Mouse (Mus musculus) neural tube, embryonic 11.5 days (tissue): Measurements from ENCODE around the gene Strap. TPM values are rescaled to one million over a fixed set of nuclear protein-coding genes. Genes with fewer than 3 reads are reported as not detected.

Experiments used
- ATAC-seq: fragments of 200-750 bp; cut with Nextera tagmentation; 2 replicates; pipeline ENCODE4 v1.8.0; 2017; ENCODE audit warnings: moderate number of reproducible peaks, mild to moderate bottlenecking, moderate TSS enrichment, moderate library complexity; ENCODE audit not compliant: insufficient read depth, low FRiP score, low TSS enrichment
- DNase-seq: peaks from one replicate; pipeline ENCODE4 v3.0.0-alpha.2; 2015; ENCODE audit warnings: low spot score
- H3K27ac ChIP-seq: fragments of 300-500 bp; sonication (generic); 2 replicates; pipeline ENCODE4 v1.5.1; 2014; ENCODE audit warnings: low read depth, mild to moderate bottlenecking, low read length
- H3K27me3 ChIP-seq: fragments of 300-500 bp; sonication (generic); 2 replicates; pipeline ENCODE4 v1.6.1; 2014; ENCODE audit warnings: mild to moderate bottlenecking, low read length, mixed read lengths; ENCODE audit not compliant: control insufficient read depth, insufficient read depth
- H3K36me3 ChIP-seq: fragments of 300-500 bp; sonication (generic); 2 replicates; pipeline ENCODE4 v1.6.1; 2014; ENCODE audit warnings: mild to moderate bottlenecking, low read length, moderate library complexity, mixed read lengths; ENCODE audit not compliant: control insufficient read depth, insufficient read depth
- H3K4me1 ChIP-seq: fragments of 300-500 bp; sonication (generic); 2 replicates; pipeline ENCODE4 v1.6.1; 2014; ENCODE audit warnings: low read length, mixed read lengths; ENCODE audit not compliant: control insufficient read depth, insufficient read depth
- H3K4me2 ChIP-seq: fragments of 300-500 bp; sonication (generic); 2 replicates; pipeline ENCODE4 v1.6.1; 2014; ENCODE audit warnings: low read depth, mild to moderate bottlenecking, moderate library complexity
- H3K4me3 ChIP-seq: fragments of 300-500 bp; sonication (generic); 2 replicates; pipeline ENCODE4 v1.5.1; 2014; ENCODE audit warnings: low read depth, low read length
- H3K9ac ChIP-seq: fragments of 300-500 bp; sonication (generic); 2 replicates; pipeline ENCODE4 v1.6.1; 2014; ENCODE audit warnings: mild to moderate bottlenecking, low read length
- H3K9me3 ChIP-seq: fragments of 300-500 bp; sonication (generic); 2 replicates; pipeline ENCODE4 v1.6.1; 2016; ENCODE audit warnings: low read length; ENCODE audit not compliant: control insufficient read depth
- WGBS: fragments of 180-500 bp; shearing (Covaris S2); extraction: QIAGEN DNeasy Blood & Tissue Kit; methylation state at CpG from one replicate; pipeline ENCODE4 v1.1.7; 2014; 5-methylcytosine and 5-hydroxymethylcytosine counted together
- polyA plus RNA-seq: library from polyadenylated mRNA; unstranded; fragments of >200 nt; fragmentation: Nextera tagmentation; extraction: Ambion mirVana; gene quantifications from 2 replicates; pipeline ENCODE4 v1.2.1, GENCODE M21; 2014

Strap gene
- polyA plus RNA-seq, 1 experiment from 2014 or later, result 246 TPM

- DNase-seq (no peak), ATAC-seq (no peak)
- no peak overlapping the region for H3K9ac ChIP-seq
- no peak overlapping the region for H3K27ac ChIP-seq
- H3K4me1 ChIP-seq, result no peaks in the 10 kb centered on the region
- H3K9me3 ChIP-seq, result no peaks in the 10 kb centered on the region
- no peak overlapping the region for H3K4me3 ChIP-seq
- no peaks in the 10 kb centered on the region for H3K27me3 ChIP-seq
- no peaks in the 10 kb centered on the region for H3K36me3 ChIP-seq
- 86% methylated on average over 15 of the region's 15 CpGs for WGBS
- no peak overlapping the region for H3K4me2 ChIP-seq
Observed at GRCm38 (mm10) chr6:137760966-137761365, 26.1 kb downstream of the Strap start.

GRCm38 (mm10) chr6:137764572-137765210 lies 29.8 kb downstream of the Strap start:
- no peaks in the 10 kb centered on the region for H3K27me3 ChIP-seq
- DNase-seq (no peak), ATAC-seq (no peak)
- H3K9ac ChIP-seq, result no peak overlapping the region
- H3K9me3 ChIP-seq, result no peaks in the 10 kb centered on the region
- no peak overlapping the region for H3K4me3 ChIP-seq
- H3K4me1 ChIP-seq, result no peaks in the 10 kb centered on the region
- H3K27ac ChIP-seq, result no peak overlapping the region
- H3K36me3 ChIP-seq, result no peaks in the 10 kb centered on the region
- H3K4me2 ChIP-seq, result no peak overlapping the region
- WGBS, result 41% methylated on average over 3 of the region's 3 CpGs

- no peaks in the 10 kb centered on the region for H3K9me3 ChIP-seq
- H3K4me3 ChIP-seq, result no peak overlapping the region
- H3K4me2 ChIP-seq, result no peak overlapping the region
- DNase-seq (no peak), ATAC-seq (no peak)
- H3K9ac ChIP-seq, result no peak overlapping the region
- H3K27me3 ChIP-seq, result no peaks in the 10 kb centered on the region
- H3K27ac ChIP-seq, result no peak overlapping the region
- H3K4me1 ChIP-seq, result no peaks in the 10 kb centered on the region
- H3K36me3 ChIP-seq, result no peaks in the 10 kb centered on the region
Observed at GRCm38 (mm10) chr6:137766177-137766576, 31.3 kb downstream of the Strap start.

- H3K27me3 ChIP-seq, result no peaks in the 10 kb centered on the region
- H3K27ac ChIP-seq, result no peak overlapping the region
- H3K36me3 ChIP-seq, result no peaks in the 10 kb centered on the region
- H3K9ac ChIP-seq, result no peak overlapping the region
- no peak for ATAC-seq
- no peak for DNase-seq
- H3K4me1 ChIP-seq, result no peaks in the 10 kb centered on the region
- 47% methylated on average over 3 of the region's 3 CpGs for WGBS
- no peak overlapping the region for H3K4me2 ChIP-seq
- H3K4me3 ChIP-seq, result no peak overlapping the region
- H3K9me3 ChIP-seq, result no peaks in the 10 kb centered on the region
Observed at GRCm38 (mm10) chr6:137771621-137772250, 36.9 kb downstream of the Strap start.

- no peaks in the 10 kb centered on the region for H3K27me3 ChIP-seq
- H3K4me3 ChIP-seq, result no peak overlapping the region
- H3K4me1 ChIP-seq, result no peaks in the 10 kb centered on the region
- no peaks in the 10 kb centered on the region for H3K9me3 ChIP-seq
- WGBS, result 91% methylated on average over 8 of the region's 8 CpGs
- DNase-seq, result no peak
- no peak for ATAC-seq
- no peak overlapping the region for H3K27ac ChIP-seq
- no peak overlapping the region for H3K9ac ChIP-seq
- H3K4me2 ChIP-seq, result no peak overlapping the region
- no peaks in the 10 kb centered on the region for H3K36me3 ChIP-seq
Observed at GRCm38 (mm10) chr6:137772918-137773636, 38.2 kb downstream of the Strap start.

- no peak overlapping the region for H3K4me3 ChIP-seq
- no peak overlapping the region for H3K9ac ChIP-seq
- no peak overlapping the region for H3K27ac ChIP-seq
- H3K4me1 ChIP-seq, result no peaks in the 10 kb centered on the region
- H3K27me3 ChIP-seq, result no peaks in the 10 kb centered on the region
- WGBS, result 84% methylated on average over 6 of the region's 6 CpGs
- H3K36me3 ChIP-seq, result no peaks in the 10 kb centered on the region
- no peaks in the 10 kb centered on the region for H3K9me3 ChIP-seq
- DNase-seq (no peak), ATAC-seq (no peak)
- H3K4me2 ChIP-seq, result no peak overlapping the region
Observed at GRCm38 (mm10) chr6:137773637-137774028, 38.8 kb downstream of the Strap start.

GRCm38 (mm10) chr6:137774166-137774565 lies 39.3 kb downstream of the Strap start:
- H3K27ac ChIP-seq, result no peak overlapping the region

GRCm38 (mm10) chr6:137775159-137775558 lies 40.3 kb downstream of the Strap start:
- 91% methylated on average over 8 of the region's 8 CpGs for WGBS
- no peak for DNase-seq

More at GRCm38 (mm10) chr6:137774166-137774565, 39.3 kb downstream of the Strap start:
- 92% methylated on average over 13 of the region's 13 CpGs for WGBS
- H3K4me3 ChIP-seq, result no peak overlapping the region
- DNase-seq (no peak), ATAC-seq (no peak)
- H3K9ac ChIP-seq, result no peak overlapping the region
- H3K36me3 ChIP-seq, result no peaks in the 10 kb centered on the region
- no peaks in the 10 kb centered on the region for H3K27me3 ChIP-seq
- H3K4me2 ChIP-seq, result no peak overlapping the region
- H3K9me3 ChIP-seq, result no peaks in the 10 kb centered on the region
- no peaks in the 10 kb centered on the region for H3K4me1 ChIP-seq

GRCm38 (mm10) chr6:137776981-137777380 lies 42.1 kb downstream of the Strap start:
- 75% methylated on average over 8 of the region's 8 CpGs for WGBS
- Histone ChIP-seq H3K27ac (no peak overlapping the region), H3K4me3 (no peak overlapping the region), H3K4me2 (no peak overlapping the region), H3K9me3 (no peaks in the 10 kb centered on the region), H3K4me1 (no peaks in the 10 kb centered on the region), H3K27me3 (no peaks in the 10 kb centered on the region), H3K36me3 (no peaks in the 10 kb centered on the region), H3K9ac (no peak overlapping the region)
- no peak for DNase-seq
- ATAC-seq, result no peak

More at GRCm38 (mm10) chr6:137775159-137775558, 40.3 kb downstream of the Strap start:
- Histone ChIP-seq H3K9ac (no peak overlapping the region), H3K27ac (no peak overlapping the region), H3K4me3 (no peak overlapping the region), H3K27me3 (no peaks in the 10 kb centered on the region), H3K4me2 (no peak overlapping the region), H3K4me1 (no peaks in the 10 kb centered on the region), H3K9me3 (no peaks in the 10 kb centered on the region), H3K36me3 (no peaks in the 10 kb centered on the region)
- no peak for ATAC-seq
